Mouse (Mus musculus) G1E (cell line): Measurements from ENCODE around the gene Adamtsl4.

ENCODE experiments used
- CTCF ChIP-seq: IDR thresholded peaks from 2 replicates; pipeline ENCODE4 v1.5.1; 2012; ENCODE audit warnings: low read depth, low read length, inconsistent platforms, mixed read lengths
- GATA1 ChIP-seq: IDR thresholded peaks from 2 replicates; pipeline ENCODE4 v1.6.1; 2012; ENCODE audit warnings: borderline replicate concordance, low read length, inconsistent platforms, mixed read lengths
- GATA2 ChIP-seq: IDR thresholded peaks from 2 replicates; pipeline ENCODE4 v1.6.1; 2012; ENCODE audit warnings: low read depth, low read length, inconsistent platforms, borderline replicate concordance
- POLR2AphosphoS5 ChIP-seq: IDR thresholded peaks from 2 replicates; pipeline ENCODE4 v1.6.1; 2012; ENCODE audit warnings: low read depth, low read length, inconsistent platforms; ENCODE audit not compliant: insufficient replicate concordance
- TAL1 ChIP-seq: conservative IDR thresholded peaks from 2 replicates; pipeline ENCODE4 v1.6.1; 2012; ENCODE audit warnings: low read depth, low read length, inconsistent platforms, mixed read lengths

GRCm38 (mm10) chr3:95645313-95646235, 42.1 kb downstream of the Adamtsl4 start:
- TF ChIP-seq CTCF (no peak), TAL1 (peak; percentile 44; the same call in 1 of the 2 replicates), GATA1 (no peak), GATA2 (no peak), POLR2AphosphoS5 (no peak; the same call in 1 of the 2 replicates)
